Mouse (Mus musculus): ENCODE results near the gene Ssbp2.

GRCm38 (mm10) chr13:91749981-91750380 lies 289.9 kb downstream of the Ssbp2 start:
- no peak for TF ChIP-seq CTCF (conservative IDR thresholded peaks at IDR 0.05; ENCODE audit: insufficient read depth, insufficient read length, low read depth, low read length)
- TF ChIP-seq POLR2A (IDR thresholded peaks at IDR 0.05; ENCODE audit: low read depth, low read length) = no peak

Data from kidney, adult 2 months (tissue).